8 mouse cellular contexts compared by ENCODE assay signal in the genomic region with DNA sequence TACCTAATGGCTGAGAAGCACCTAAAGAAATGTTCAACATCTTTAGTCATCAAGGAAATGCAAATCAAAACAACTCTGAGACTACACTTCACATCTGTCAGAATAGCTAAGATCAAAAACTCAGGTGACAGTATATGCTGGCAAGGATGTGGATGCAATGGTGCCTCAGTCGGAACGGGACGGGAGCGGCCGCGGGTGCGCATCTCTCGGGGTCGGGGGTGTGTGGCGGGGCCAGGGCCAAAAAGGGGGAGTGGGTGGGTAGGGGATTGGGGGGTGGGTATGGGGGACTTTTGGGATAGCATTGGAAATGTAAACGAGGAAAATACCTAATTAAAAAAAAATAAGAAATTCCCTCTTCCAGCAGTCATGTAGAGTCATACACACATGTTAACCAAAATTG.
A peak's percentile ranks its signal among the peaks of the same experiment; 100 is the strongest.
DNase-seq lines count a peak whose midpoint lies in the region.

No protein-coding gene starts in this region.

- DNase-seq in R1 (ENCODE audit: low read depth, low spot score), result peak; percentile 82
- DNase-seq in cerebellum, adult 8-10 months, result peak; percentile 49
- peak; percentile 100 for DNase-seq in forelimb bud, embryonic 11.5 days (ENCODE audit: low read depth, low spot score)
- DNase-seq in heart, postnatal 4 days, result peak; percentile 89
- DNase-seq in layer of hippocampus, adult 9-11 months, result peak; percentile 13
- DNase-seq in lung, postnatal 10 days, result peak; percentile 80
- DNase-seq in right cerebral cortex, adult 18-20 months, result peak; percentile 87
- peak; percentile 98 for DNase-seq in thymus, postnatal 4 days

Comparison
In these comparisons a context has a peak if more than half of its experiments do, and no peak if none do; other contexts are left out.
1. Peak in every context shown above with its lines: DNase-seq.
2. DNase-seq: peak in every context shown above with its lines; median percentile 100 in forelimb bud, embryonic 11.5 days; 98 in thymus, postnatal 4 days; 89 in heart, postnatal 4 days; 87 in right cerebral cortex, adult 18-20 months; 82 in R1; 80 in lung, postnatal 10 days; 49 in cerebellum, adult 8-10 months; 13 in layer of hippocampus, adult 9-11 months.